ENCODE assay signal across 1 mouse cellular context in genomic region chr2:80266894-80267293, GRCm38 (mm10).
A peak's percentile ranks its signal among the peaks of the same experiment; 100 is the strongest.
TF ChIP-seq lines count a peak whose summit lies in the region.

No protein-coding gene starts in this region.

TF ChIP-seq in CH12.LX, 34 proteins besides CTCF, POLR2A, EP300 and RAD21 (continued from another document):
- TF ChIP-seq KAT2A (IDR thresholded peaks at IDR 0.05; ENCODE audit: insufficient replicate concordance, low read length) (no peak), ZKSCAN1 (IDR thresholded peaks at IDR 0.05; ENCODE audit: borderline replicate concordance, low read depth, low read length) (no peak), SIN3A (IDR thresholded peaks at IDR 0.05; ENCODE audit: low read length) (no peak), CHD2 (IDR thresholded peaks at IDR 0.05; ENCODE audit: low read length) (no peak), POLR2AphosphoS2 (IDR thresholded peaks at IDR 0.05; ENCODE audit: low read depth, low read length) (no peak), UBTF (IDR thresholded peaks at IDR 0.05; ENCODE audit: low read depth, low read length) (no peak), HCFC1 (IDR thresholded peaks at IDR 0.05; ENCODE audit: low read depth, low read length) (peak; percentile 37; the same call in 1 of the 2 replicates), TBP (conservative IDR thresholded peaks at IDR 0.05; ENCODE audit: low read depth, low read length) (no peak), TCF12 (IDR thresholded peaks at IDR 0.05; ENCODE audit: low read depth, low read length) (peak; percentile 29; the same call in 1 of the 2 replicates), NELFE (IDR thresholded peaks at IDR 0.05; ENCODE audit: low read depth, low read length) (no peak), GABPA (IDR thresholded peaks at IDR 0.05; ENCODE audit: insufficient replicate concordance, low read depth, low read length) (no peak), ELF1 (IDR thresholded peaks at IDR 0.05; ENCODE audit: low read depth, low read length) (peak; percentile 44; the same call in 1 of the 2 replicates), E2F4 (IDR thresholded peaks at IDR 0.05; ENCODE audit: insufficient replicate concordance, low read depth, low read length) (no peak), MEF2A (IDR thresholded peaks at IDR 0.05; ENCODE audit: borderline replicate concordance, low read depth, low read length) (no peak), RCOR1 (conservative IDR thresholded peaks at IDR 0.05; ENCODE audit: low read depth, low read length) (no peak), MAFK (IDR thresholded peaks at IDR 0.05; ENCODE audit: insufficient replicate concordance, low read length) (no peak)
